Mouse (Mus musculus) CD4-positive, CD25-positive, alpha-beta regulatory T cell, adult 2 months (primary cell): Measurements from ENCODE around the gene Zfp664.
A peak's percentile ranks its signal among the peaks of the same experiment; 100 is the strongest.

Experiments
- DNase-seq: peaks from one replicate; pipeline ENCODE4 v3.0.0-alpha.2; 2012; ENCODE audit warnings: low read depth, low spot score

Gene Zfp664

GRCm38 (mm10) chr5:124862013-124862866, at the start of gene Zfp664, which contains the start of gene Ccdc92:
TSS of gene Zfp664 (plus strand) at chr5:124862691.
TSS of gene Ccdc92 (minus strand) at chr5:124862424.
- peak; percentile 100 for DNase-seq

GRCm38 (mm10) chr5:124814797-124815196, 47.7 kb upstream of the Zfp664 start:
- DNase-seq, result no peak

GRCm38 (mm10) chr5:124817050-124817449, 45.4 kb upstream of the Zfp664 start:
- DNase-seq, result no peak

- no peak for DNase-seq
These were observed 40.2 kb upstream of the Zfp664 start for GRCm38 (mm10) chr5:124822128-124822894.

GRCm38 (mm10) chr5:124830331-124830730, 32.2 kb upstream of the Zfp664 start:
- DNase-seq, result no peak

- no peak for DNase-seq
These were observed 27.3 kb upstream of the Zfp664 start for GRCm38 (mm10) chr5:124835218-124835617.

- DNase-seq, result no peak
These were observed 26.4 kb upstream of the Zfp664 start for GRCm38 (mm10) chr5:124836075-124836474.

GRCm38 (mm10) chr5:124836621-124837020, 25.9 kb upstream of the Zfp664 start:
- DNase-seq, result no peak

GRCm38 (mm10) chr5:124840202-124840601, 22.3 kb upstream of the Zfp664 start:
- no peak for DNase-seq

GRCm38 (mm10) chr5:124840669-124841068, 21.8 kb upstream of the Zfp664 start:
- DNase-seq, result no peak

GRCm38 (mm10) chr5:124843386-124843785, 19.1 kb upstream of the Zfp664 start:
- DNase-seq, result no peak

- no peak for DNase-seq
These were observed 17.6 kb upstream of the Zfp664 start for GRCm38 (mm10) chr5:124844929-124845328.

- no peak for DNase-seq
These were observed 15.5 kb upstream of the Zfp664 start for GRCm38 (mm10) chr5:124847014-124847413.

GRCm38 (mm10) chr5:124848994-124849393, 13.5 kb upstream of the Zfp664 start:
- no peak for DNase-seq

- DNase-seq, result no peak
These were observed 10.9 kb upstream of the Zfp664 start for GRCm38 (mm10) chr5:124851572-124851971.

- DNase-seq, result no peak
These were observed 10.2 kb upstream of the Zfp664 start for GRCm38 (mm10) chr5:124852294-124852693.

- no peak for DNase-seq
These were observed 9.4 kb upstream of the Zfp664 start for GRCm38 (mm10) chr5:124853079-124853478.

- no peak for DNase-seq
These were observed 8.3 kb upstream of the Zfp664 start for GRCm38 (mm10) chr5:124854202-124854601.

- DNase-seq, result peak; percentile 50
These were observed 2.5 kb upstream of the Zfp664 start for GRCm38 (mm10) chr5:124860013-124860412.

- peak; percentile 70 for DNase-seq
These were observed 1.0 kb upstream of the Zfp664 start for GRCm38 (mm10) chr5:124861463-124861862.

GRCm38 (mm10) chr5:124862871-124863741, 615 bp downstream of the Zfp664 start:
- DNase-seq, result peak; percentile 48

GRCm38 (mm10) chr5:124868981-124869380, 6.5 kb downstream of the Zfp664 start:
- peak; percentile 80 for DNase-seq
